Mouse (Mus musculus) 416B (cell line): ENCODE results near the gene Gse1.
A peak's percentile ranks its signal among the peaks of the same experiment; 100 is the strongest.

Experiments used
- DNase-seq: peaks from one replicate; pipeline ENCODE4 v3.0.0; 2011; ENCODE audit warnings: low read depth

The Gse1 gene

DNA sequence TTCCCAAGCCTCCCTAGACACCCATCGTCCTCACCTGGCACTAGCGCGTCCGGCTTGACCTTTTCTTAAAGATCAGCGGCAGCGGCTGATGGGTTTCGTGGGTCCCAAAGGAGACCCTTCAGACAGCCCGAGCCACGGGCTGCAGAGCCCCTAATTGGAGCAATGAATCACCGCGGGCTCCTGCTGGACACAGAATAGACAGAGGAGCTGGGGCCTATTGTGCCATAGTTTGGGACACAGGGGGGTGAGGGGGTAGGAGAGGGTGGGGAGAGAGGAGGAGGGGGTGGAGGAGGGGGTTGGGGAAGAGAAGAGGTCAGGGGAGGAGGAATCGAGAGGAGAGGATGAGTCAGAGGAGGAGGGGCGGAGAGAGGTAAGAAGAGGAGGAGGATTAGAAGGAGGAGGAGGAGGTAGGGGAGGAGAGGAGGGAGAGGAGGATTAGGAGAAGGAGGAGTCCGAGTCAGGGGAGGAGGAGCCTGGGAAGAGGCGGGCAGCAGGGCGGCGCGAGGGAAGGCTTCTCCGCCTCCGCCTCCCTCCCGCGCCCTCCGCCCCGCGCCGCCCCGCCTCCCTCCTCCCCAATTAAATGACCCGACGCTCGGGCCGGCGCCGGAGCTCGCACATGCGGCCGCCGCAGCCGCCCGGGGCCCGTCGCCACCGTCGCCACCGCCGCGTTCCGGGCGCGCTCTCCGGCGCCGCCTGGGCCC lies at the start of gene Gse1:
TSS of gene Gse1 (plus strand) at position 566 of the 701 bp plus-strand sequence.
- DNase-seq, result no peak

DNA sequence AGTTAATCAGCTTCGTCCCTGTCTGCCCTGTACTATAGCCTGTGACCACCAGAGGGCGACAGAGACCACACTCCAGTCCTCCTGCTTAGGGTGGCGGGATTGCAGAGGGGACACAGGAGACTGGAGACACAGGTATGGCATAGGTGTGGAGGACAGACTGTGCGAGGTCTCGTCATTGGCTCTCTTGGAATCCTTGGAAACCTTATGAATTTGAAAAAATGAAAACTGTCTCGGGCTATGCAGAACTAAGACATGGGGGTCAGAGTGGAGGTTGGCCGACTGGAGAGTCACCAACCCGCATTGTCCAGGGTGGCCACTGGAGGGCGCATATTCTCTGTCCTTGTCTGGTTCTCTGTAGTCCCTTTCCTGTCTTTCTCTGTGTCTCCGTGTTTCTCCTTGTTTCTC lies 49.2 kb upstream of the Gse1 start:
- DNase-seq, result peak; percentile 87

DNA sequence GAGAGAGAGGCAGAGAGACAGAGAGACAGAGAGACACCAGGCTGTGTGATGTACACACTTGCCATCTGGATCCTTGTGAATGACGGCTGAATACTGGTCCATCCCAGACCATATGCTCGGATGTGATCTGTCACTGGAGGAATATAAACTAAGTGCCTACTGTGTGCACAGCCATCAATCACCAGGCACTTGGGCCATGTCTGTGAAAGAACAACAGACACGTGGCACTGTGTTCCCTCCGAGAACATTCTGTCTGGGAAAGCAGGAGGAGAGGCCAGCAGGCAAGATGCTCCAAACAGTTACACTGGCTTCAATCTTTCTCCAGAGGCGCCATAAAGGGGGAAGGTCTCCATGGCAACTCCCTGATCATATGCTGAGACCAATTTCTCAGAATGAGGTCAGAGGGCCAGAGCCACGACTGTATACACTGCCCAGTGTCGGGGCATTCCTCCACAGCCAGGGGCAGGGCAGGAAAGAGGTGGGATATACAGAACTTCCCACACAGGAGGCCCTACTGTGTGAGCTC lies 47.7 kb upstream of the Gse1 start:
- DNase-seq, result no peak

DNA sequence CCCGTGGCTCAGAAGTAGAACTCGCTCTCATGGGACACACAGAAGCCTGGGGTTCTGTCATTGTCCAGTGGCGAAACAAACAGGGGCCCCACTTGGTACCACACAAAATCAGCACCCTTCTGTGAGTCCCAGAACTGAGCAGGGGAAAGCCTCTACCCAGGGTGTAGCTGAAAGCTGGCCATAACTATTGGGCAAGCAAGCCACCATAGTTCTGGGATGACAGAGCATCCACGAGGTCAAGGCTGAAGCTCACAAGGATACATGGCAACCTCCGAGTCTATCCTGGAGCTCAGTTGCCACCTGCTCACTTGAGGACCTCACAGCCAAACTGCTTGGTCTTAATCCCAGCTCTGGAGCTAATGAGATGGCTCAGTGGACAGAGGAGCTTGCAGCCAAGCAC lies 47.0 kb upstream of the Gse1 start:
- no peak for DNase-seq

DNA sequence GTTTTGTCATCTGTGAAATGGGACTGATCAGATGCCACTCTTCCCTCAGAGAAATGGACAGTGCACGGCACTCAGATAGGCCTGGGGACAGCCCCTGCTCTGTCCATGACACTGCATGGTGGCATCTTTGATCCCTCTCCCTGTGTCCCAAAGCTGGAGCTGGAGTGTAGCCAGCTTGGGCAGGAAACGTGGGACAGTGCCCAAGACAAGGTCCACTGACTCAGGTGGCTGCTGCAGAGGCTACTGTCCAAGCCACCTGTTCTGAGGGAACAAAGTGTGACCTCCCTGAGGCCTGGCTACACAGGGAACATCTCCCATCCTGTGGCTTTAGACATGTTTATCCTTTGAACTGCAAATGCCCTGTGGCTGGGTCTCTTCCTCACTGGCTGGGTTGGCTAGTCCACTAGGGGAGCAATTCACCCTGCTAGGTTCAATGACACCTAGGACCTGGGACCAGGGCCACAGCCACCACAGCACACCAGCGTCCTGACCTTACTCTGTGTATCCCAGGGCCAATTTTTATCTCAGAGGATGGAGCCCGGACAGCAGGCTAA lies 46.3 kb upstream of the Gse1 start:
- DNase-seq, result no peak

DNA sequence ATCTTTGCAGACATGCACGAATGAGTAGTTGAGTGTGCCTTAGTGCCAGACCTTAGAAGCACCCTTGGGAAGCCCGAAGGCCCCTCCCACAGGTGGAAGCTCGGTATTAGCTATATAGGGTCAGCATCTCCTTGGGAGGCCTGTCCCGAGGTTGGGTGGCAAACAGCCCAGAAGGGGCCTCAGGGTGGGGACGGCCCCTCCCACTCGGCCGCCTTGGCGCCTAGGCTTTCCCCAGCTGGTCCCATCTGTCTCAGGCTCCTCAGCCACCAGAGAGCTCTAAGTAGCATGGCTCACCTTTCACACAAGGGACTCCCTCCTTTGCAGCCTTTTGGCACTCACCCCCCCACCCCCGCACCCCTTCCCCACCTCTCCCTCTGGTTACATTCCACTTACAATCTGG lies 43.9 kb upstream of the Gse1 start:
- no peak for DNase-seq

DNA sequence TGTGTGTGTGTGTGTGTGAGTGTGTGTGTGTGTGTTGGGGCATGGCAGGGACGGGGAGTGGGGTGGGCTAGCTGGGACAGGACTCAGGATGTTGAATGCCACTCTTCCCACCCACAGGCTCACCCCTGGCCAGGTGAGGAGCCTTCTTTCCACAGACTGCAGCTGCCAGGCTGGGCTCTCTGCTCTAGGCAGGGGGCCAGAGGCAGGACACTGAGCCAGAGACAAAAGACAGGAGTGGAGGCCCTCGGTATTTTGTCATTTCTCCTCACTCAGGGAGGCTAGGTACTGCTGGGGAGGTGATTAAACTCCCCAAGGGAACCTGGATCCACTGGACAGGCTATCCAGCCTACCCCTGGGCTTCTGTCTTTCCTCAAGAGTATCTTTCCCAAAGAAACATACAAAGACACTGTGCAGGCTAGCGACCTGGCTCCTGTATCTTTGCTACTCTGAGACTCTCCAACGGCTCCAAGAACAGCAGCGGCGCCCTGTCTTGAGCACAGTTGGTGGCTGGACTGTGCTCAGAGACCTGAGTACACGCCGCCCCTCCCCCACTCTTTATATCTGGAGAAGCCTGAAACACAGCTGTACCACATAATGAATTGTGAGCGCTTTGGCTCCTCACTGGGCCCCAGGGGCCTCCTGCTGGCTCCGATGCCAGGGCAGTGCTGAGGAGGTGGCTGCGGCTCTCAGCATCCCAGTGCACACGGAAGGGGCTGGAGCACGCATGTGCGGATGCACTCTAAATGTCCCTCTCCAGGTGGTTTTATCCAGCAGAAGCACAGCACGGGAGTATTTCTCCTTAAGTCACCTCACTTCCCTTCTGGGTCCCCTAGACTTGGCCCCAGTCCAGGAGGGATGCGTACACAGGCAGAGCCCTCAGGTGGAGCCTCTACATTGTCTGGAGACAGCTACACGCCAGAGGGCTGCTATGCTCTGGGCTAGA lies 43.1 kb upstream of the Gse1 start:
- DNase-seq, result no peak

DNA sequence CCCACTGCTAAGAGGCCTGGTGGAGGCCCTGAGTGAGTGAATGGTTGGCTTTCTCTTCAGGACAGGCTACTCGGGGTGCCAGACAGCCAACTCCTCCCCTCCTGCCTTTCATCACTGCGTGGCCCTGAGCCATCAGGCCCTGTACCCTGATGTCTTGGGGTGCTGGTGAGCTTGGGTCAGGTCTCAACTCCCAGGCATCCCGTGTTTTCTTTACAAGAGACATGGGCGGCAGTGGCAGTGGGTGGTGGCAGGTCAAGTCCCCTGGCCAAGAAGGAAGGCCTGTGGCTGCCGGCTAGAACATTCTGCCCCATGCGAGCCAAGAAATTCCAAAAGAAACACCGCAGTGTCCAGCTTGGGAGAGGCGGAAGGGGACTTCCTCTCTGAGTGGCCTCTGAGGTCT lies 41.8 kb upstream of the Gse1 start:
- no peak for DNase-seq

DNA sequence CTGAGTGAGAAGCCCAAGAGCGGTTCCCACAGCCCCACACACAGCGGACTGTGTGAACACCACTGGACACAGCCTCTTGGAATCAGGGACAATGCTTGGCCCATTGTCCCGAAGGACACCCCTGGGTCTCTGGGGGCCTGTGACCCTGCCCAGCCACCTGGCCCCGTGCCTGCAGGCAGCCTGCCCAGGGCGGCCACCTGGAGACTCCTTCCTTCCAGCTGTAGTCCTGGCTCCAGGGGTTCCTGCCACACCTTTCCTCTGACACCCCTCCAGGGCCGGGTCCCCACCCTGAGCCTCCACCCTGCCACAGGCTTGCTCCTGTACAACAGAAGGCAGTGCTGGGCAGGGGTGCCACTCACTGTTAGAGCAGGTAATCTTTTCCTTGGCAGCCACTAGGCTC lies 39.7 kb upstream of the Gse1 start:
- no peak for DNase-seq

DNA sequence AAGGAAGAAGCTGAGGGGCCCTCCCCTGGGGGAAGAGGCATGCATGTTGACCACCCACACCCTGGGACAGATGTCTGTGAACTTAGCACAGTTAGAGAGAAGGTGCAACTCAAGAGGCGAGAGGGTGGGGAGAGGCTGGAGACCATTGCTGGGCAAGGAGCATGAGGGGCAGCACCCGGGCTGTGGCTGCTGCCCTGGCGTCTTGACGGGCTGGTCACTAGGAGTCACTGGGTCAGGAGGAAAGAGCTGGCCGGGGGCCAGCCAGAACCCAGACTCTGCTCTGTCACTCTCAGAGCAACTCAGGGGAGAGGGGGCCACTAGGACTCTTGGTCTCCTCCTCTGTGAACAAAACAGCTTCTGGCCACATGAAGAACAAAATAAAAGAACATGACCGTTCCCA lies 38.8 kb upstream of the Gse1 start:
- no peak for DNase-seq

DNA sequence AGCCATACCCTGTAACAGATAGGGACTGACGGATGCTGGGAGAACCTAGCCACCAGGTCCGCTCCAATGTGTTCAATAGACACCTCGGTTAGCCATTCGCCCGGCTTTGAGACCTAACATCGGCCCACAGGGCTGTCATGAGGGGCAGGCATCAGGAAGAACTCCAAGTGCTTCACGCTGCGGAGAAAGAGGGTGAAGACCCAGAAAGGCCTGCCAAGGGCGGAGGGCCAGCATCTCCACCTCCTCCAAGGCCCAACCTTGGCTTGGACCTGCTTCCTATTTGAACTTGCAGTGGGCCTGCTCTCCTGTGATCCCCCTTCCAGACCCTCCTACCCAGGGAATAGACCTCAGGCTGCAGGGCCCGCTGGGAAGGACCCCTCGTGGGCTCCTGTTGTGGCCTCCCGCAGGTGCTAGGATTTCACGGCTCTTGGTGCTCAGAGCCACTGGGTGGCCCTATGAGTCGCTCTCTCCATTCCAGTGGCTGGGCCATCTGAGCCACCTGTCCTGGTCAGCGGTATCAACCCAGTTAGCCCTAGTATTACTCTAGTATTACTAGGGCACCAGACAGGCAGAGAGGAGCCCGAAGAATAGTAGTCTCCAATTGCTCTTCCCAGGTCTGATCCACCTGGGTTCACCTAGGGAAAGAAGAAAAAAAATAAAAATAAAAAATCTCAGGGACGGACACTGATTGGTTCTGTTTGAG lies 38.0 kb upstream of the Gse1 start:
- DNase-seq, result no peak

DNA sequence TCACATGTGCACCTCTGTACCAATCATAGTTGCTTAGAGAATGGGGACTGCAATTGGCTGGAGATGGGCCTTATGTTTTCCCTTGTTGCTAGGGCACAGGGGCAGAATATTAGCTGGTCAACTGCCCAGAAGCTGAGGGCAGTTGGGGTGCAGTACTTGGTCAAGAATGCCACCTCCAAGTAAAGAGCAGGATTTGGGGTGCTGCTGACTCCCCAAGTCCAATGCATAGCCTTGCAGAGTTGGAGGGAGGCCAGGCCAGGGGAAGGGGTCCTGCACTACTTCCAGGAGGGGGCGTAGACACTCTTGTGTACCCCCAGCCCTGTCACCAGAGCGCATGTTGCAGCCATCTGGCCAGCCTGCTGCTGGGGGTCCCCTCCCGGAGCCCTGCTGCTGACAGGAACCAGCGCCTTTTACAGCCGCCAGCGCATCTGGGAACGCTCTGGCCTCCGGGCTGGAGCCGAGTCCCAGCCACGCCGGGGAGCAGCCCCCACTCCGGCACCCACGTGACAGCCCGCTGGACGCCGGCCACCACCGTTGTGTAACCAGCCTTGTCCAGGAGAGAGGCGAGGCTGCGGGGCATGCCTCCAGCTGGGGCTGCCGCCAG lies 37.3 kb upstream of the Gse1 start:
- DNase-seq, result no peak

DNA sequence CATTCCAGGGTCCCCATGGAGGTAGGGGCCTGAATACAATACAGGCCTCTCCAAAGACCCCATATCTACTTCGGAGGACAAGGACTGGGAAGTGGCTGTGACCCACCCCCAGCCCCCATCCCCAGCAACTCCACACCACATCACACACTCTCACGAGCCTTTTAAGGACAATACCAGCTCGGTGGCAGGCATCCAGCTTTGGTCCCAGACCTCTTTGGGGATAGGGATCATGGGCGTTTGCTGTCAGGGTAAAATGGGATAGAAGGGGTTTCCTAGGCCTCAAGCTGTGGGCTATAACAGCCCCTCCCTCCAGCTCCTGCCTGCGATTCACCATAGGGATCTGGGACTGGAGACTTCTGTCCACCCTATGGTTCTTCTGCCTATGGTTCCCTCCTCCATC lies 36.6 kb upstream of the Gse1 start:
- DNase-seq, result no peak

DNA sequence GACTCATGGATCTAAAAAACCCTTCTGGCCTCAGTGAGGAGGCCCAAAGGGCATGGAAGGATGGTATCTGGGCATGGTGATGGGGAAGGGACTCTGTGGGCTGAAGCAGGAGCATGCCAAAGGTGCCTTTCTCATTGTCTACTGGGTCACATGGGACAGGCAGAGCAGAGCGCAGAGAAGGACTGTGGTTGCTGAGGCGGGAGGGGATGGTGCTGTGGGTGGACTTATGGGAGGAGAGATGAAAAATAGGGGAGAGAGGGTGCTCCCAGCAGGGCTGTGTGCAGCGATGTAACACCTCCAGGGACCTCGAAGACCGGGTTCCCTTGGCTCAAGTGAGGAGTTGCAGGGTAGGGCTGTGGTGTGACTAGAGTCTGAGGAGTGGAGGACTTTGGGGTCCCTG lies 36.1 kb upstream of the Gse1 start:
- no peak for DNase-seq

DNA sequence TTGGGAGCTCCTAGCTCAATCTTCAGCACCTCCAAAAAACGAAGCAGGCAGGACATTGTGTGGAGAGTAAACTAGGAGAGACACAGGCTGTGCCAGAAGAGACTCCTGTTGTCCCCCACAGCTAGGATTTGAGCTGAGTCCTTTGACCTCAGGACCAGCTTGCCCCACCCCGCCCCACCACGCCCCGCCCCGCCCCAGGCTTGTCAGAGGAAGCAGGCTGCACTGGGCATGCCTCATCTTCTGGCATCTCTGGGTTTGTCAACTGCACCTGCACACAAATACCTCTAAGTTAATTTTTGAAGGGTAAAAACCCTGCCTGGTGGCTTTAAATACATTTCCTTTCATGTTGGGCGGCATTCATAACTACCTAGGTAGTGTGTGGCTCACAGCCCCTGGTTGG lies 26.9 kb upstream of the Gse1 start:
- no peak for DNase-seq

DNA sequence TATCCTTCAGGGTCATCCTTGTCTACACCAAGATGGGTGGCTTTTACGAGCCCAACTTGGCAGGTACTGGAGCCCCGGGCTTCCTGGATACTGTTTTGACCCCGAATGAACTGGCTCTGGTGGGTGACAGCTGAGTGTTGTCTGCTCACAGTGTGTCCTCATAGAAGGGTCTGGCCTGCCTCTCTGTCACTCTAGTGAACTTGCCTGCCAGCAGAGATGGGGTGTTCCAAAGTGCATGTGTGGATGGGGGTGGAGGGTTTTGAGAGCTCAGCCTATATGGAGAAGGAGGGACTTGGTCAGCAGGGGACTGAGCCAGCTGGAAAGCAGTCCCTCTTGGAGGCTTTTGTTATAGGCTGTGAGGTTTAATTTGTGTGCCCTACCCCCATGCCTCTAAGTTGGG lies 25.7 kb upstream of the Gse1 start:
- no peak for DNase-seq

DNA sequence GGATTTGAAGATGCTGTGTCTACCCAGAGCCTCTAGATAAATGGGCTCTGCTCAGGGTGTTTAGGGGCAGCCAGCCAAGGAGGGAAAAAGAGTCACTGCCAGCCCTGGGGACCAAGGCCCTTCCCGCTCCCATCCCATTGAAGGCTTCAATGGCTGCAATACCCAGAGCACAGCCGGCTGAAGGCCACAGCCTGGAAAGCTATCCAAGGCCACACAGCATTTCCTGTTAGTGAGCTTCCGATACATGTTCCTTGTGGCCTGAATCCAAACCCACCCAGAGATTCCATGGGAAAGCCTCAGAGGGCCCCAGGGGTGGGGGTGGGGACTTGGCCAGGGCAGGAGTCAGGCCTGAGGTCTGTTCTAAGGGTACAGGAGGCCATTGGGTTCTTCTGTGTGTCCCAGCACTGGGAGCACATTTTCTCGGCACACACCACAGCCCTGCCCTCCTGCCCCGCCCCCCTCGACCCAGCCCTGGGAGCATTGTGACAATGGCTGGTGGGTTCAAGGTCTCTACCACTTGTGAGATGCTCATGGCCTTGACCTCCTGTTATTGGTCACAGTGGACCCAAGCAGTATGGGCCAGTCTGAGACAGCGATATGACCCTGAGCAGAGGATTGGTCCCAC lies 23.4 kb upstream of the Gse1 start:
- no peak for DNase-seq

DNA sequence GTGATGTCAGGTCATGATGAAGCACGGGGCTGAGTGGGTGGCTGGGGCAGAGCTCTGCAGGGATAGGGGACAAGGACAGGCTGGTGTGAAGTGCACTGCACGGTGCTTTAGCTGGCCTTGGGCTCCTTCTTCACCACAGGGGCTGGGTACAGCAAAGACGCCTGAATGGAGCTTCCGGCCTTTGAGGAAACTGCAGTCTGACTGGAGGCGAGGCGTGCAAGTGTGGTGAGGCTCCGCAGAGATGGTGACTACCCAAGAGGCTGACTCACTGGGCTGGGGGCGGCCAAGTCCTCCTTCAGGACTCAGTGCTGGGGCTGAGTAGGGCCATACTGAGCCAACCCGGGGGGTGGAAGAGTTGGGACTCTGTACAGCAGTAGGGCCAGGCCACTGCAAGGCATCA lies 22.3 kb upstream of the Gse1 start:
- peak; percentile 42 for DNase-seq

DNA sequence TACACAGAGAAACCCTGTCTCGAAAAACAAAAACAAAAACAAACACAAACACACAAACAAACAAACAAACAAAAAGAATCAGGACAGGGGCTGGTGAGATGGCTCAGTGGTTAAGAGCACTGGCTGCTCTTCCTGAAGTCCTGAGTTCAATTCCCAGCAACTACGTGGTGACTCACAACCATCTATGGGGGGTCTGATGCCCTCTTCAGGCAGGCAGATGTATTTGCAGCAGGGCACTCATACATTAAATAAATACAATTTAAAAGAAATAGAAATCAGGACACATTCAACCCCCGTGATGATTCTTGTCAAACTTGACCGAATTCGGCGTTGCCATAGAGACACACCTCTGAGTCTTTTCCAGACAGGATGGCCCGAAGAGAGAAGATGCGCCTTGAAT lies 20.9 kb upstream of the Gse1 start:
- DNase-seq, result peak; percentile 16

DNA sequence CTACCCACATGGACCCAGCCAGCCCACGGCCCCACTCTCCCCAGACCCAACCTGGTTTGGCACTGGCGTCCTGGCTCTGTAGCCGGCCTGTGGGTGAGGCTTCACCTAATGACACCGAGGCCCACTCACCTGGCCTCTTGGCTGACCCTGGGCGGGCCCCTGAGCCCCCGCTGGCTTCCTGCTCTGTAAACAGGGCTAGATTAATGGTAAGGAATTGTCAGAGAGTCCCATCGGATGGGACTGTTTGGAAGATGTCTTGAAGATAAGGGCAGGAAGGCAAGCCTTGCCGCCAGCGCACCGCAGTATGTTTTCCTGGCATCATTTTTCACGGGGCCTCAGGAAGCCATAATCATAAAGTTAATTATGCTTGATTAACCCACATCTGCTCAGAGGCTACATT lies 20.1 kb upstream of the Gse1 start:
- DNase-seq, result no peak

DNA sequence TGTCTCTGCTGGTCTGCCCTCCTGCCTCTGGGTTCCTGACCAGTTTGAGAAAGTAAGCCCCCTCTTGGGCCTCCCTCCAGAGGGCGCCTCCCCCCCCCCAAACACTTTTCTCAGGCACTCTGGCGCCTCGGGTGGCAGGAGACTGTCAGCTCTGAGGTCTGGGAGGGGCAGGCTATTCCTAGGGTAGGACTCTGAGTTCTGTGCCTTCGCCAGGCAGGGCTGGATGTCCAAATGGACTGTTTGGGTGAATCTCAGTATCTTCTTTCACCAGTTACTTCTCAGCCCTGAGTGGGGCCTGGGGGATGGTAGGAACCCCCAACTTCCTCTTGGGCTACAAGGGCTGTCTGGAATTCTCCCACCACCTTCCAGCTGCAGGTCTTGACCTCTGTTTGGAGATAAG lies 16.9 kb upstream of the Gse1 start:
- no peak for DNase-seq
